Mouse (Mus musculus) kidney, adult 9 months (tissue): ENCODE measurements around the gene Rnf214.
A peak's percentile ranks its signal among the peaks of the same experiment; 100 is the strongest.
"Not testable (repeated sequence)": the region's sequence is repeated elsewhere in the genome, so short reads cannot be mapped to it uniquely, and the experiment has no call there.

Source experiments
- DNase-seq: peaks from one replicate; pipeline ENCODE4 v3.0.0; 2022

Gene Rnf214

GRCm38 (mm10) chr9:45849528-45850408 is 56.9 kb downstream of the Rnf214 start:
- DNase-seq: no peak

- DNase-seq: no peak
Measured at GRCm38 (mm10) chr9:45846891-45847460, 59.7 kb downstream of the Rnf214 start.

GRCm38 (mm10) chr9:45846176-45846575 is 60.5 kb downstream of the Rnf214 start:
- not testable (repeated sequence) for DNase-seq

- DNase-seq: no peak
Measured at GRCm38 (mm10) chr9:45845541-45845940, 61.2 kb downstream of the Rnf214 start.

GRCm38 (mm10) chr9:45843780-45844179 is 62.9 kb downstream of the Rnf214 start:
- no peak for DNase-seq

- no peak for DNase-seq
Measured at GRCm38 (mm10) chr9:45843007-45843406, 63.7 kb downstream of the Rnf214 start.

- DNase-seq: no peak
Measured at GRCm38 (mm10) chr9:45841458-45841857, 65.3 kb downstream of the Rnf214 start.

GRCm38 (mm10) chr9:45840331-45840730 is 66.4 kb downstream of the Rnf214 start:
- DNase-seq: no peak

GRCm38 (mm10) chr9:45839982-45840300 is 66.8 kb downstream of the Rnf214 start:
- DNase-seq: no peak

- peak; percentile 33 for DNase-seq
Measured at GRCm38 (mm10) chr9:45839139-45839981, 67.4 kb downstream of the Rnf214 start.

GRCm38 (mm10) chr9:45838434-45839138 is 68.1 kb downstream of the Rnf214 start, which contains the start of gene Bace1:
Bace1 (plus strand) TSS chr9:45838580.
- peak; percentile 89 for DNase-seq

GRCm38 (mm10) chr9:45838069-45838433 is 68.7 kb downstream of the Rnf214 start:
- no peak for DNase-seq

- DNase-seq: no peak
Measured at GRCm38 (mm10) chr9:45833461-45833860, 73.2 kb downstream of the Rnf214 start.

GRCm38 (mm10) chr9:45832898-45833297 is 73.8 kb downstream of the Rnf214 start:
- DNase-seq: no peak

- peak; percentile 84 for DNase-seq
Measured at GRCm38 (mm10) chr9:45829107-45829506, 77.6 kb downstream of the Rnf214 start.

- peak; percentile 94 for DNase-seq
Measured at GRCm38 (mm10) chr9:45828291-45828963, 78.3 kb downstream of the Rnf214 start, which contains the start of gene Cep164. Cep164 (minus strand) TSS chr9:45828691.

- no peak for DNase-seq
Measured at GRCm38 (mm10) chr9:45827663-45828290, 78.9 kb downstream of the Rnf214 start.

- DNase-seq: no peak
Measured at GRCm38 (mm10) chr9:45818406-45819011, 88.2 kb downstream of the Rnf214 start.

- no peak for DNase-seq
Measured at GRCm38 (mm10) chr9:45815525-45815924, 91.2 kb downstream of the Rnf214 start.

- peak; percentile 14 for DNase-seq
Measured at GRCm38 (mm10) chr9:45815113-45815512, 91.6 kb downstream of the Rnf214 start.
